ENCODE assay signal across 15 mouse cellular contexts in genomic region chr2:35625526-35625925, GRCm38 (mm10).
DNase-seq lines count a peak whose midpoint lies in the region; ATAC-seq lines count a peak whose summit lies in the region.
"Had no signal": no experiment of that assay in that cellular context is flagged by ENCODE, and none has a peak within 500 bp of the region (broad histone marks: within the 10 kb centered on the region; RNA-seq: fewer than 3 reads in every experiment).

No protein-coding gene starts in this region.

- ATAC-seq in cerebellum, adult (ENCODE audit: insufficient number of reproducible peaks, low FRiP score, low TSS enrichment) = no peak
- peak; percentile 25; the same call in 1 of the 2 replicates for ATAC-seq in frontal cortex, adult (ENCODE audit: low TSS enrichment)
- ATAC-seq: forebrain, embryonic 13.5 days had no signal

- intact Hi-C loops in left cerebral cortex, postnatal 4 days (cut with DNase I) = no loop called here

- DNase-seq in cerebellum, adult 11-12 months = peak; percentile 67
- no peak for DNase-seq in frontal cortex, postnatal 36 days (ENCODE audit: low spot score in 2 of 2)
- peak; percentile 68 for DNase-seq in left cerebral cortex, postnatal 4 days
- DNase-seq in left cerebral cortex, adult 8-10 months (ENCODE audit: low spot score in 2 of 2) = no peak
- DNase-seq in retina, embryonic 14.5 days (ENCODE audit: low spot score) = peak; percentile 63
- no peak for DNase-seq in layer of hippocampus, adult 8-10 months (ENCODE audit: low spot score in 2 of 2)
- DNase-seq: adrenal gland, adult 2 months; kidney, adult 9 months; kidney, postnatal 36 days; lung, postnatal 10 days; midbrain, embryonic 14.5 days; thymus, postnatal 25 days had no signal

Comparison
In these comparisons a context has a peak if more than half of its experiments do, and no peak if none do; other contexts are left out.
1. DNase-seq: peak in cerebellum, adult 11-12 months (single experiment), left cerebral cortex, postnatal 4 days (single experiment) and retina, embryonic 14.5 days (single experiment); none in frontal cortex, postnatal 36 days (0 of 2), left cerebral cortex, adult 8-10 months (0 of 2) and layer of hippocampus, adult 8-10 months (0 of 2).